ENCODE assay signal across 8 mouse cellular contexts in the genomic region with DNA sequence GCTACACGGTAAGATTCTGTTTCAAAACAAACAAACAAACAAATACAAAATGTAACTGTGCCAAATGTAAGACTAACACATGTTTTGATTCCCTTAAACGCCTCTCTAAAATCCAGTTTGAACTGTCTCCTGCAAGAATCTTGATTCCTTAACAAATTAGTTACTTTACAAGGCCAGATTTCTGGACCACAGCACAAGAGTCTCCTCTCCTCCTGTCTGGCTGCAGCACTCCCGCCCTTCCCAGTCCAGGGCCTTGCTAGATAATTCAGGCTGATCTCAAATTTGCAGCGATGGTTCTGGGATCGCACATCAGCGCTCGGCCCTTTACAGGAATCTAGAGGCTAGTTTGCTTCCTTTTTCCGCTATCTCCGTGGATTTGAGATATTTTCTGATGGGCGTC. TPM values are rescaled to one million over a fixed set of nuclear protein-coding genes. Genes with fewer than 3 reads are reported as not detected.
DNase-seq lines count a peak whose midpoint lies in the region; ATAC-seq and TF ChIP-seq lines count a peak whose summit lies in the region.

No protein-coding gene starts in this region.

- peaks cover 9% of the 10 kb centered on the region; the same call in 1 of the 2 replicates for H3K9me3 ChIP-seq in erythroblast, embryonic 14.5 days (ENCODE audit: control insufficient read depth, low read length)
- H3K9me3 ChIP-seq in forebrain, embryonic 16.5 days (ENCODE audit: control insufficient read depth, low read length): no peaks in the 10 kb centered on the region
- no peaks in the 10 kb centered on the region for H3K9me3 ChIP-seq in liver, embryonic 16.5 days (replicated peaks; ENCODE audit: control insufficient read depth, low read length)

- peaks cover 56% of the 10 kb centered on the region for H3K27me3 ChIP-seq in erythroblast, embryonic 14.5 days (ENCODE audit: control insufficient read depth)
- no peaks in the 10 kb centered on the region for H3K27me3 ChIP-seq in C2C12 (ENCODE audit: control insufficient read depth, insufficient read depth, insufficient read length)
- H3K27me3 ChIP-seq in forebrain, embryonic 16.5 days (replicated peaks; ENCODE audit: control insufficient read depth, insufficient read depth, low read length): peaks cover 40% of the 10 kb centered on the region
- peaks cover 43% of the 10 kb centered on the region for H3K27me3 ChIP-seq in liver, embryonic 16.5 days (ENCODE audit: control insufficient read depth, insufficient read depth, low read depth, low read length)

- peaks cover 16% of the 10 kb centered on the region for H3K79me2 ChIP-seq in C2C12 (ENCODE audit: control insufficient read depth, insufficient read depth)

- peak overlapping the region; percentile 80 for H3K4me3 ChIP-seq in erythroblast, embryonic 14.5 days (replicated peaks)
- peak overlapping the region; percentile 95 for H3K4me3 ChIP-seq in C2C12 (ENCODE audit: insufficient read depth, poor library complexity, severe bottlenecking)
- peak overlapping the region; percentile 91 for H3K4me3 ChIP-seq in forebrain, embryonic 16.5 days (replicated peaks; ENCODE audit: low read length)
- peak overlapping the region; percentile 80 for H3K4me3 ChIP-seq in liver, embryonic 16.5 days (ENCODE audit: low read depth, low read length)

- ATAC-seq in erythroblast, adult 5-6 weeks (replicated peaks; ENCODE audit: low FRiP score, poor library complexity, severe bottlenecking): no peak
- no peak for ATAC-seq in forebrain, embryonic 16.5 days
- no peak for ATAC-seq in liver, embryonic 16.5 days (ENCODE audit: low read depth)
- ATAC-seq in activated CD4-positive, CD25-positive, alpha-beta regulatory T cell, adult 4 months: no peak

- TF ChIP-seq CTCF in C2C12 (IDR thresholded peaks at IDR 0.05; ENCODE audit: control insufficient read depth, insufficient read depth, insufficient read length): no peak

- peak overlapping the region; percentile 100 for H3K4me2 ChIP-seq in forebrain, embryonic 16.5 days (ENCODE audit: low read length)
- peak overlapping the region; percentile 96 for H3K4me2 ChIP-seq in liver, embryonic 16.5 days (ENCODE audit: low read depth, low read length)

- peaks cover 54% of the 10 kb centered on the region for H3K4me1 ChIP-seq in erythroblast, embryonic 14.5 days (ENCODE audit: control insufficient read depth)
- peaks cover 24% of the 10 kb centered on the region for H3K4me1 ChIP-seq in forebrain, embryonic 16.5 days (replicated peaks; ENCODE audit: control insufficient read depth, insufficient read depth, low read length)
- peaks cover 39% of the 10 kb centered on the region for H3K4me1 ChIP-seq in liver, embryonic 16.5 days (ENCODE audit: control insufficient read depth, low read depth, low read length)

- peak overlapping the region; percentile 94 for H3K27ac ChIP-seq in forebrain, embryonic 16.5 days (ENCODE audit: low read length)
- H3K27ac ChIP-seq in liver, embryonic 16.5 days (ENCODE audit: low read length): peak overlapping the region; percentile 79

- H3K36me3 ChIP-seq in erythroblast, embryonic 14.5 days (ENCODE audit: control insufficient read depth): peaks cover 21% of the 10 kb centered on the region
- peaks cover 10% of the 10 kb centered on the region for H3K36me3 ChIP-seq in C2C12 (ENCODE audit: control insufficient read depth, insufficient read depth)
- no peaks in the 10 kb centered on the region for H3K36me3 ChIP-seq in forebrain, embryonic 16.5 days (ENCODE audit: control insufficient read depth, insufficient read depth)
- H3K36me3 ChIP-seq in liver, embryonic 16.5 days (ENCODE audit: control insufficient read depth, insufficient read depth): no peaks in the 10 kb centered on the region

- peaks cover 8% of the 10 kb centered on the region for H3K79me3 ChIP-seq in C2C12 (ENCODE audit: low read depth)

- WGBS in forebrain, embryonic 16.5 days: 4% methylated on average over 10 of the region's 10 CpGs
- WGBS in liver, embryonic 16.5 days (ENCODE audit: insufficient replicate concordance): 6% methylated on average over 10 of the region's 10 CpGs

- H3K9ac ChIP-seq in forebrain, embryonic 16.5 days (replicated peaks; ENCODE audit: low read depth, low read length): peak overlapping the region; percentile 94
- H3K9ac ChIP-seq in liver, embryonic 16.5 days (ENCODE audit: low read depth, low read length): peak overlapping the region; percentile 61

- DNase-seq in adrenal gland, postnatal 36 days: no peak
- no peak for DNase-seq in urinary bladder, adult 18-20 months (ENCODE audit: low spot score in 2 of 2)

- H3ac ChIP-seq in C2C12 (ENCODE audit: control insufficient read depth, insufficient read length, low read depth): peak overlapping the region; percentile 77

TF ChIP-seq in C2C12, 6 proteins besides CTCF, POLR2A, EP300 and RAD21:
- TF ChIP-seq MYOD1 (IDR thresholded peaks at IDR 0.05; ENCODE audit: control insufficient read depth, insufficient read length, low read depth): no peak
- no peak for TF ChIP-seq MYOG (IDR thresholded peaks at IDR 0.05; ENCODE audit: control insufficient read depth, extremely low read depth, insufficient read length)
- no peak for TF ChIP-seq FOSL1 (IDR thresholded peaks at IDR 0.05; ENCODE audit: insufficient read depth, low read length, poor library complexity, severe bottlenecking)
- no peak for TF ChIP-seq CEBPB (IDR thresholded peaks at IDR 0.05; ENCODE audit: low read depth)
- TF ChIP-seq MAX (IDR thresholded peaks at IDR 0.05): no peak
- TF ChIP-seq USF1 (IDR thresholded peaks at IDR 0.05; ENCODE audit: low read depth): no peak
TF ChIP-seq in C2C12: peak in this region for 0.

RNA-seq across cellular contexts. Expression of a gene that starts 0.7 kb away (rescaled TPM):
- 0.65 and 0.87 TPM in 2 replicates for polyA plus RNA-seq in erythroblast, embryonic 14.5 days (2012)
- total RNA-seq in erythroblast, adult 5-6 weeks (2015; ENCODE audit: low replicate concordance): 6.7 and 7.5 TPM in 2 replicates
- 3.8 and 9.6 TPM in 2 replicates for total RNA-seq in erythroblast, adult 5-6 weeks (2017; ENCODE audit: low replicate concordance)
- polyA plus RNA-seq in C2C12 (2012; fragmentation: generic; extraction: Trizol): 31.0 TPM
- polyA plus RNA-seq in forebrain, embryonic 16.5 days (2015; fragmentation: Nextera tagmentation; extraction: Ambion mirVana): 45.9 and 48.1 TPM in 2 replicates
- 20.1 and 20.5 TPM in 2 replicates for polyA plus RNA-seq in liver, embryonic 16.5 days (2015; fragmentation: Nextera tagmentation; extraction: Ambion mirVana)
- total RNA-seq in adrenal gland, postnatal 36 days (2021): 100 to 1,000 TPM in 1 of 2 experiments, 10 to 100 TPM in 1; 71.3 to 111 TPM
- polyA plus RNA-seq in activated CD4-positive, CD25-positive, alpha-beta regulatory T cell, adult 4 months (2017; shearing (Covaris generic)): 10 to 100 TPM; 17.9 to 22.1 TPM

RNA-seq across cellular contexts. Expression of a gene that starts 3.4 kb away (rescaled TPM):
- polyA plus RNA-seq in erythroblast, embryonic 14.5 days (2012): 0.04 and 0.06 TPM in 2 replicates
- total RNA-seq in erythroblast, adult 5-6 weeks (2015; ENCODE audit: low replicate concordance): 2.1 TPM in 1 of 2 replicates, not detected in the other
- 1.9 TPM in 1 of 2 replicates, not detected in the other for total RNA-seq in erythroblast, adult 5-6 weeks (2017; ENCODE audit: low replicate concordance)
- not detected for polyA plus RNA-seq in C2C12 (2012; fragmentation: generic; extraction: Trizol)
- 0.25 and 0.30 TPM in 2 replicates for polyA plus RNA-seq in forebrain, embryonic 16.5 days (2015; fragmentation: Nextera tagmentation; extraction: Ambion mirVana)
- 0.28 and 0.30 TPM in 2 replicates for polyA plus RNA-seq in liver, embryonic 16.5 days (2015; fragmentation: Nextera tagmentation; extraction: Ambion mirVana)
- 1 to 10 TPM; 1.5 to 3.3 TPM for total RNA-seq in adrenal gland, postnatal 36 days (2021)
- polyA plus RNA-seq in activated CD4-positive, CD25-positive, alpha-beta regulatory T cell, adult 4 months (2017; shearing (Covaris generic)): not detected

RNA-seq across cellular contexts. Expression of a gene that starts 5.4 kb away (rescaled TPM):
- 1.4 and 1.7 TPM in 2 replicates for polyA plus RNA-seq in erythroblast, embryonic 14.5 days (2012)
- 20.5 and 26.9 TPM in 2 replicates for total RNA-seq in erythroblast, adult 5-6 weeks (2015; ENCODE audit: low replicate concordance)
- total RNA-seq in erythroblast, adult 5-6 weeks (2017; ENCODE audit: low replicate concordance): 18.4 and 23.7 TPM in 2 replicates
- 39.7 TPM for polyA plus RNA-seq in C2C12 (2012; fragmentation: generic; extraction: Trizol)
- polyA plus RNA-seq in forebrain, embryonic 16.5 days (2015; fragmentation: Nextera tagmentation; extraction: Ambion mirVana): 94.6 and 102 TPM in 2 replicates
- 23.8 and 24.5 TPM in 2 replicates for polyA plus RNA-seq in liver, embryonic 16.5 days (2015; fragmentation: Nextera tagmentation; extraction: Ambion mirVana)
- 10 to 100 TPM; 50.1 to 63.1 TPM for total RNA-seq in adrenal gland, postnatal 36 days (2021)
- polyA plus RNA-seq in activated CD4-positive, CD25-positive, alpha-beta regulatory T cell, adult 4 months (2017; shearing (Covaris generic)): 10 to 100 TPM; 51.8 to 71.5 TPM

RNA-seq across cellular contexts. Expression of a gene that starts 11.8 kb away (rescaled TPM):
- 0.05 and 0.14 TPM in 2 replicates for polyA plus RNA-seq in erythroblast, embryonic 14.5 days (2012)
- total RNA-seq in erythroblast, adult 5-6 weeks (2015; ENCODE audit: low replicate concordance): 3.1 and 3.7 TPM in 2 replicates
- 2.0 and 2.8 TPM in 2 replicates for total RNA-seq in erythroblast, adult 5-6 weeks (2017; ENCODE audit: low replicate concordance)
- polyA plus RNA-seq in C2C12 (2012; fragmentation: generic; extraction: Trizol): 7.3 TPM
- polyA plus RNA-seq in forebrain, embryonic 16.5 days (2015; fragmentation: Nextera tagmentation; extraction: Ambion mirVana): 7.1 and 8.0 TPM in 2 replicates
- polyA plus RNA-seq in liver, embryonic 16.5 days (2015; fragmentation: Nextera tagmentation; extraction: Ambion mirVana): 7.1 and 7.2 TPM in 2 replicates
- 10 to 100 TPM; 36.3 to 47.0 TPM for total RNA-seq in adrenal gland, postnatal 36 days (2021)
- 1 to 10 TPM; 6.8 to 9.0 TPM for polyA plus RNA-seq in activated CD4-positive, CD25-positive, alpha-beta regulatory T cell, adult 4 months (2017; shearing (Covaris generic))

RNA-seq across cellular contexts. Expression of a gene that starts 13.6 kb away (rescaled TPM):
- polyA plus RNA-seq in erythroblast, embryonic 14.5 days (2012): 3.9 and 5.2 TPM in 2 replicates
- 2.7 and 4.4 TPM in 2 replicates for total RNA-seq in erythroblast, adult 5-6 weeks (2015; ENCODE audit: low replicate concordance)
- total RNA-seq in erythroblast, adult 5-6 weeks (2017; ENCODE audit: low replicate concordance): 4.1 and 13.7 TPM in 2 replicates
- polyA plus RNA-seq in C2C12 (2012; fragmentation: generic; extraction: Trizol): 24.0 TPM
- 37.3 and 43.6 TPM in 2 replicates for polyA plus RNA-seq in forebrain, embryonic 16.5 days (2015; fragmentation: Nextera tagmentation; extraction: Ambion mirVana)
- polyA plus RNA-seq in liver, embryonic 16.5 days (2015; fragmentation: Nextera tagmentation; extraction: Ambion mirVana): 11.7 and 11.8 TPM in 2 replicates
- 1 to 10 TPM; 5.8 to 6.6 TPM for total RNA-seq in adrenal gland, postnatal 36 days (2021)
- polyA plus RNA-seq in activated CD4-positive, CD25-positive, alpha-beta regulatory T cell, adult 4 months (2017; shearing (Covaris generic)): 10 to 100 TPM; 12.3 to 13.4 TPM

Comparison
In these comparisons a context has a peak if more than half of its experiments do, and no peak if none do; other contexts are left out.
1. RNA of a gene that starts 0.7 kb away (polyA plus RNA-seq): 45.9 to 48.1 TPM in forebrain, embryonic 16.5 days, 31.0 TPM in C2C12 (single experiment), 17.9 to 22.1 TPM in activated CD4-positive, CD25-positive, alpha-beta regulatory T cell, adult 4 months and 20.1 to 20.5 TPM in liver, embryonic 16.5 days; 0.65 to 0.87 TPM in erythroblast, embryonic 14.5 days; every median in the first group is over 10 times any median in the second.
2. Peak in every context shown above with its lines, with median percentiles within 50 percentile points of each other: H3K4me3 ChIP-seq.